Mouse (Mus musculus): ENCODE measurements around the gene Atraid.

The Atraid gene

DNA sequence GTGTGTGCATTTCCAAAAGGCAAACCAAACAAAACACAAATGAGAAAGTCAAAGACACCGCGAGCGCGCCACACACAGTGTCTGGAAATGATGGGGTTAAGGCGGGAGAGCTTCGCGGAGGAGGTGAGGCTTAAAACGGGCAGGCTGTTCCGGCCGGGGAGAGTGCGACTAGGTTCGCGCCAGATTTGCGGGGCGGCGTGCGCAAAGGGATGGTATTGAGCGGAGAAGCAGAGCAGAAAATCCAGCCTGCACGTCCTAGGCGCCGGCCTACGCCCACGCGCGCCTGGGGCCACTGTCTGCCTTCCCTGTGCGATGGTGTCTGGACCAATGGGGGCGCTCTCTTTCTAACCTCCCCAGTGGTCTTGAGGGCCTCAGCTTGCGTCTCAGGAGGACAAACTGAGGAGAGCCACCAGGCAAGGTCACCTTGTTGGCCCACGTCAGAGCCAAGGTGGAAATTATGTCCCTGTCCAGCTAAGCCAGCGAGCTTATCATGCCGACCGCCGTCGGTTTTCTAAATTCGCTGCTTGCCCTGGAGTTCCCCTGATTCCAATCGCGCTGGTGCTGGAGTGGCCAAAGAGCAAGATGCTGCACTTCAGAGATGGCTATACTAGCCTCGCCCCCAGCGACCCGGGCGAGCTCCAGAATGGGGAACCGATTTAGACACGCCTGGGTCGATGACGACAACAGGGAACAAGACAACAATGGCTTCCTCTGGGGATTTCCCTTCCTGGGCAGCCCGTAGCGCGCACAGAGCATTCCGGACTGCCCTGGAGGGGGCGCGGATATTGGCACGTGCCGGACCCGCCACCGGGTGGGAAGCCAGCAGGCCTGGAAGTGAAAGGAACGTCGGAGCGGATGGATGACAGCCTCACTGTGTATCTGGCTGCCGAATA is 46.9 kb downstream of the Atraid start:
- WGBS, result 2% methylated on average over 59 of the region's 59 CpGs

DNA sequence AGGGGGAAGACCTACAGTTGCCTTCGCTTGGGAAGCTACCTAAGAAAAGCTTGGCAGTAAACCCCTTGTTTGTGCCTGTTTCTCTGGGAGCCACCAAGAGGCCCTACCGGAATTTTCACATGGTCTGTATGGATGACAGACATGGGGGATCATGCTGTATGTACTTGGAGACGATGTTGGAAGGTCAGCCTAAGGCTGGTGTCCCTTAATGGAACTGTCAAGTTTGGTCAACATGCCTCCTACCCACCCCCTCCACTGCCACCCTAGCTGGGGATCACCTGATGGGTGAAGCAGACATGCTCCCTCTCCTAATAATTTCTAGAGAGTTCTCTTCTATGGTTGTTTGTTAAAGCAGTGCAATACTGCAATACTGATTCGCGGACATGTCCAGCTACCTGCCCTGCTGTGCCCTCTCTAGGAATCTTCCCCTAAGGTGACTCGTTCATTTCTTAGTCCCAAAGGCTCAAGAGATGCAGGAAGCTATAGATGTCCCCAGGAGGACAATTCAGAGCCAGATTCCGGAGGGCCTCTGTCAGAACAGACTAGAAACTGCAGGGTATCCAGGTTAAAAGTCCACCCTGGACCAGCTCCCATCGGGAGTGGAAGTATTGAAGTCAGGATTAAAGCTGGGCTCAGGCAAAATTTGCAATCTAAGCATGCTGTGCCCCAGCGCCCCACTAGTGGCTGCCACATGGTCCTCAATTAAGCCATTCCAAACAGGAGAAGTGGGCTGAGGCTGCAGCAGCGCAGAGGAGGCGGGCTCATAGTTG is 47.8 kb downstream of the Atraid start:
- 41% methylated on average over 11 of the region's 11 CpGs for WGBS
